Mouse (Mus musculus) bone marrow, adult 2 months (tissue): ENCODE measurements around the gene Grin2a.

ENCODE experiments used
- CTCF ChIP-seq: fragments of 200-500 bp; IDR thresholded peaks from 2 replicates; pipeline ENCODE4 v1.5.1; 2011; ENCODE audit warnings: low read length, control low read depth; ENCODE audit not compliant: control insufficient read depth, insufficient read depth
- POLR2A ChIP-seq: fragments of 200-500 bp; IDR thresholded peaks from 2 replicates; pipeline ENCODE4 v1.6.1; 2011; ENCODE audit warnings: low read depth, mild to moderate bottlenecking, control low read depth, low read length, borderline replicate concordance; ENCODE audit not compliant: control insufficient read depth

GRCm38 (mm10) chr16:9801338-9801737 lies 194.0 kb downstream of the Grin2a start:
- TF ChIP-seq CTCF = no peak
- no peak for TF ChIP-seq POLR2A
